Mouse (Mus musculus): Measurements from ENCODE around the gene E2f6.

The E2f6 gene

GRCm38 (mm10) chr12:16799928-16800258 is 10.9 kb upstream of the E2f6 start:
- no peak for ATAC-seq (ENCODE audit: insufficient number of reproducible peaks, low FRiP score, low TSS enrichment)

- ATAC-seq (ENCODE audit: insufficient number of reproducible peaks, low FRiP score, low TSS enrichment): 0 out of 2 replicates have a peak, but pooled peaks have one; percentile 15
Observed at GRCm38 (mm10) chr12:16800259-16800958, 10.4 kb upstream of the E2f6 start, which contains the start of gene Greb1. Gene Greb1 (minus strand): TSS chr12:16800886.

- ATAC-seq (ENCODE audit: insufficient number of reproducible peaks, low FRiP score, low TSS enrichment): no peak
Observed at GRCm38 (mm10) chr12:16800959-16801315, 9.8 kb upstream of the E2f6 start.

- ATAC-seq (ENCODE audit: insufficient number of reproducible peaks, low FRiP score, low TSS enrichment): no peak
Observed at GRCm38 (mm10) chr12:16803237-16803955, 7.4 kb upstream of the E2f6 start.

- no peak for ATAC-seq (ENCODE audit: insufficient number of reproducible peaks, low FRiP score, low TSS enrichment)
Observed at GRCm38 (mm10) chr12:16803956-16804430, 6.8 kb upstream of the E2f6 start.

- ATAC-seq (ENCODE audit: insufficient number of reproducible peaks, low FRiP score, low TSS enrichment): peak; percentile 69; the same call in 1 of the 2 replicates
Observed at GRCm38 (mm10) chr12:16805511-16805910, 5.3 kb upstream of the E2f6 start.

GRCm38 (mm10) chr12:16808045-16808444 is 2.7 kb upstream of the E2f6 start:
- ATAC-seq (ENCODE audit: insufficient number of reproducible peaks, low FRiP score, low TSS enrichment): no peak

- no peak for ATAC-seq (ENCODE audit: insufficient number of reproducible peaks, low FRiP score, low TSS enrichment)
Observed at GRCm38 (mm10) chr12:16811477-16811876, 714 bp downstream of the E2f6 start.

- no peak for ATAC-seq (ENCODE audit: insufficient number of reproducible peaks, low FRiP score, low TSS enrichment)
Observed at GRCm38 (mm10) chr12:16817147-16817546, 6.4 kb downstream of the E2f6 start.

- no peak for ATAC-seq (ENCODE audit: insufficient number of reproducible peaks, low FRiP score, low TSS enrichment)
Observed at GRCm38 (mm10) chr12:16818513-16818912, 7.8 kb downstream of the E2f6 start.

- 0 out of 2 replicates have a peak, but pooled peaks have one; percentile 31 for ATAC-seq (ENCODE audit: insufficient number of reproducible peaks, low FRiP score, low TSS enrichment)
Observed at GRCm38 (mm10) chr12:16820761-16821160, 10.0 kb downstream of the E2f6 start.

GRCm38 (mm10) chr12:16822181-16822734 is 11.5 kb downstream of the E2f6 start:
- no peak for ATAC-seq (ENCODE audit: insufficient number of reproducible peaks, low FRiP score, low TSS enrichment)

GRCm38 (mm10) chr12:16823701-16824100 is 12.9 kb downstream of the E2f6 start:
- ATAC-seq (ENCODE audit: insufficient number of reproducible peaks, low FRiP score, low TSS enrichment): no peak

- no peak for ATAC-seq (ENCODE audit: insufficient number of reproducible peaks, low FRiP score, low TSS enrichment)
Observed at GRCm38 (mm10) chr12:16828505-16828904, 17.7 kb downstream of the E2f6 start.

- ATAC-seq (ENCODE audit: insufficient number of reproducible peaks, low FRiP score, low TSS enrichment): no peak
Observed at GRCm38 (mm10) chr12:16829785-16830184, 19.0 kb downstream of the E2f6 start.

- no peak for ATAC-seq (ENCODE audit: insufficient number of reproducible peaks, low FRiP score, low TSS enrichment)
Observed at GRCm38 (mm10) chr12:16831071-16831470, 20.3 kb downstream of the E2f6 start.

GRCm38 (mm10) chr12:16834701-16835100 is 23.9 kb downstream of the E2f6 start:
- ATAC-seq (ENCODE audit: insufficient number of reproducible peaks, low FRiP score, low TSS enrichment): no peak

GRCm38 (mm10) chr12:16836188-16836587 is 25.4 kb downstream of the E2f6 start:
- peak; percentile 89 for ATAC-seq (ENCODE audit: insufficient number of reproducible peaks, low FRiP score, low TSS enrichment)

- ATAC-seq (ENCODE audit: insufficient number of reproducible peaks, low FRiP score, low TSS enrichment): no peak
Observed at GRCm38 (mm10) chr12:16837766-16838165, 27.0 kb downstream of the E2f6 start.

GRCm38 (mm10) chr12:16840842-16841782 is 30.3 kb downstream of the E2f6 start:
- no peak for ATAC-seq (ENCODE audit: insufficient number of reproducible peaks, low FRiP score, low TSS enrichment)
